Mouse (Mus musculus): Measurements from ENCODE around the gene Inpp5b.

Gene Inpp5b

GRCm38 (mm10) chr4:124759305-124759811, 17.7 kb downstream of the Inpp5b start:
- in situ Hi-C loops (cut with MboI, MseI), result no loop called here

- in situ Hi-C loops (cut with MboI, MseI), result no loop called here
Measured at GRCm38 (mm10) chr4:124761201-124761600, 19.6 kb downstream of the Inpp5b start.

- in situ Hi-C loops (cut with MboI, MseI), result no loop called here
Measured at GRCm38 (mm10) chr4:124762858-124763452, 21.3 kb downstream of the Inpp5b start.

GRCm38 (mm10) chr4:124765802-124766565, 24.3 kb downstream of the Inpp5b start:
- in situ Hi-C loops (cut with MboI, MseI), result no loop called here

- in situ Hi-C loops (cut with MboI, MseI), result no loop called here
Measured at GRCm38 (mm10) chr4:124766566-124766940, 24.9 kb downstream of the Inpp5b start.

- in situ Hi-C loops (cut with MboI, MseI), result no loop called here
Measured at GRCm38 (mm10) chr4:124768963-124769591, 27.4 kb downstream of the Inpp5b start.

GRCm38 (mm10) chr4:124770624-124771023, 29.0 kb downstream of the Inpp5b start:
- in situ Hi-C loops (cut with MboI, MseI), result no loop called here

GRCm38 (mm10) chr4:124772125-124772524, 30.5 kb downstream of the Inpp5b start:
- in situ Hi-C loops (cut with MboI, MseI), result no loop called here

GRCm38 (mm10) chr4:124773449-124773848, 31.8 kb downstream of the Inpp5b start:
- in situ Hi-C loops (cut with MboI, MseI), result no loop called here

- in situ Hi-C loops (cut with MboI, MseI), result no loop called here
Measured at GRCm38 (mm10) chr4:124773995-124774394, 32.3 kb downstream of the Inpp5b start.

GRCm38 (mm10) chr4:124774429-124774828, 32.8 kb downstream of the Inpp5b start:
- in situ Hi-C loops (cut with MboI, MseI), result no loop called here

GRCm38 (mm10) chr4:124781361-124781760, 39.7 kb downstream of the Inpp5b start:
- in situ Hi-C loops (cut with MboI, MseI), result no loop called here

GRCm38 (mm10) chr4:124782395-124782794, 40.7 kb downstream of the Inpp5b start:
- in situ Hi-C loops (cut with MboI, MseI), result no loop called here

GRCm38 (mm10) chr4:124783937-124784336, 42.3 kb downstream of the Inpp5b start:
- in situ Hi-C loops (cut with MboI, MseI), result no loop called here

GRCm38 (mm10) chr4:124790013-124790412, 48.4 kb downstream of the Inpp5b start:
- in situ Hi-C loops (cut with MboI, MseI), result no loop called here

- in situ Hi-C loops (cut with MboI, MseI), result no loop called here
Measured at GRCm38 (mm10) chr4:124792114-124792513, 50.5 kb downstream of the Inpp5b start.

GRCm38 (mm10) chr4:124796141-124796540, 54.5 kb downstream of the Inpp5b start:
- in situ Hi-C loops (cut with MboI, MseI), result loop anchor here (5.0 kb wide), 1 partner anchor 51 kb away; no protein-coding TSS in a partner anchor

GRCm38 (mm10) chr4:124796913-124797312, 55.3 kb downstream of the Inpp5b start:
- in situ Hi-C loops (cut with MboI, MseI), result loop anchor here (5.0 kb wide), 1 partner anchor 50 kb away; no protein-coding TSS in a partner anchor

- in situ Hi-C loops (cut with MboI, MseI), result no loop called here
Measured at GRCm38 (mm10) chr4:124801552-124802308, 60.1 kb downstream of the Inpp5b start, which contains the start of gene Mtf1. TSS of gene Mtf1 (plus strand) at chr4:124802104.

GRCm38 (mm10) chr4:124802309-124803260, 60.9 kb downstream of the Inpp5b start:
- in situ Hi-C loops (cut with MboI, MseI), result no loop called here
